Mouse (Mus musculus) retina, adult 2 months (tissue): ENCODE results near the gene Ift20.
A peak's percentile ranks its signal among the peaks of the same experiment; 100 is the strongest.
"Not testable (repeated sequence)": the region's sequence is repeated elsewhere in the genome, so short reads cannot be mapped to it uniquely, and the experiment has no call there.

Experiments
- DNase-seq: peaks from one replicate; pipeline ENCODE4 v3.0.0-alpha.2; 2012; ENCODE audit warnings: low read depth, low spot score

Ift20 gene

GRCm38 (mm10) chr11:78522481-78522997 lies 13.6 kb upstream of the Ift20 start:
- no peak for DNase-seq

DNA sequence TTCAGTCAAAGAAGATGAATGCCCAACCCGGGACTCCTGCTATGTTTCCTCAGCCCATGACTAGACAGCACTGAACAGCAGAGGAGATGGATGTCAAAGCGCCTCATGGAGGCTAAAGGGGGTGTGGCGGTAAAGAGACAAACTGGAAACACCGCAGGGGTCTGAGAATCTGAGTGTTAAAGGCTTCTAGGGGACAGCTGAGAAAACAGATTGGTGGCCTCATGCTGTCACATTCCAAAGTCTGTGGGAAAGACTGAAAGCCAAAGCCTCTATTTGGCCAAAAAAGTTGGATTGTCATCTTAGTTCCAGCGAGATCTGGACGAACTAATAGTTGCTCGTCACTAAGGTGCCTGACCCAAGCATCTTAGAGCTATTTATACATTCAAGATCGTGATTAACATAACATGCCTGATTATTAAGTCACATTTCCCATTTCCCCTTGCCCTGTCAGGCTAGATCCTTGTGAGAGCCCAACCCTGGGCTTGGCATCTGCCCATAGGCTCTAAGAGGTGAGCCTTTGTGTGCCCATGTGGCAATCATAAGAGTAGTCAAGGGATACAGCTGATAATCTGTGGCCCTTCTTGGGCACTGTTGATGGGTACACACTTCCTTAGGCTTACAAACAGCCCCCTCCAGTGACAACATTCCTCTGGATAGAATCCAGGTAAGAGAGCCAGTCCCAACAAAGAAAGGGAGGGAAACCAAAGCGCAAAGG lies 12.8 kb upstream of the Ift20 start:
- no peak for DNase-seq

DNA sequence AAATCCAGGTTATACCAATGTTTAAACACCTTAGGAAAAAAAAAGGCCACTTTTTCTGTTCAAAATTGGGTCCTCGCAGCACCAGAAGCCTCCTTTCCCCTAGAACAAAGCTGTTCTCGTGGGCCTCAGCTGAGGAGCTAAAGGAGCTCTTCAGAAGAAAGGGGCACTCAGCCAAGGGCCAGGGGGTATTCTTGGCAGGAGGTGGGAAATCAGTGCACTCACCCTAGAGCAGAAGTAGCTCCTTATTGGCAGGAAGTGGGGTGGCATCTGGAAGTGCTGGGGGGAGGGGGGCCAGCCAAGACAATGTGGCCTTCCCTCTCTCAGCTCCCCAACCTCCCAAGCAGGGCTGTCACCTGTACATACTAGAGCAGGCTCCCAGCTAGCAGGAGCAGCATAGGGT lies 11.3 kb upstream of the Ift20 start:
- DNase-seq = no peak

DNA sequence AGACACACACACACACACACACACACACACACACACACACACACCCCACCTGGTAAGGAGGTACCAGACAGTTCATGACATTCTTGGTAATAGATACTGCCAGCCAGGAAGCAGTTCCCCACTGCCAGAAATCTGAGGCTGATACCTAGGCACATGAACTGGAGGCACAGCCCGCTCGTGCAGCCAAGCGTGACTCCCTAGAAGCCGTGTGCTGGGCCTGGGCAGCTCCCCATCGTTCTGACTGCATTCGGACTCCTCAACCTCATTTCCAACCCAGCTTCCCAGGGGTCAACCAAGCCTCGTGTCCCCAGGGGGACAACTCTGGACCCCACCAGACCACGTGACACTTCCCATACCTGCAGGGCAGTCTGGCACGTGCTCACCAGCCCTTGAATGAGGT lies 7.4 kb upstream of the Ift20 start:
- DNase-seq = no peak

GRCm38 (mm10) chr11:78530001-78530400 lies 6.2 kb upstream of the Ift20 start:
- no peak for DNase-seq

- no peak for DNase-seq
These were observed 5.1 kb upstream of the Ift20 start for GRCm38 (mm10) chr11:78531046-78531445.

DNA sequence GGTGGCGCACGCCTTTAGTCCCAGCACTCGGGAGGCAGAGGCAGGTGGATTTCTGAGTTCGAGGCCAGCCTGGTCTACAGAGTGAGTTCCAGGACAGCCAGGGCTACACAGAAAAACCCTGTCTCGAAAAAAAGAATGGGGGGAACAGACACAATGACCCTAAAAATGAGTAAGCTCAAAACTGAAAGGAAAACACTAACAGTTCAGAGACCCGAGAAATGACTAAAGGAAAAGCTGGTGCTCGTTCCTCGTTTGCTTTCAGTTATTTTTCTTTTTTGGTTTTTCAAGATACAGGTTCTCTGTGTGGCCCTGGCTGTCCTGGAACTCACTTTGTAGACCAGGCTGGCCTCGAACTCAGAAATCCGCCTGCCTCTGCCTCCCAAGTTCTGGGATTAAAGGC lies 4.6 kb upstream of the Ift20 start:
- DNase-seq = not testable (repeated sequence)

DNA sequence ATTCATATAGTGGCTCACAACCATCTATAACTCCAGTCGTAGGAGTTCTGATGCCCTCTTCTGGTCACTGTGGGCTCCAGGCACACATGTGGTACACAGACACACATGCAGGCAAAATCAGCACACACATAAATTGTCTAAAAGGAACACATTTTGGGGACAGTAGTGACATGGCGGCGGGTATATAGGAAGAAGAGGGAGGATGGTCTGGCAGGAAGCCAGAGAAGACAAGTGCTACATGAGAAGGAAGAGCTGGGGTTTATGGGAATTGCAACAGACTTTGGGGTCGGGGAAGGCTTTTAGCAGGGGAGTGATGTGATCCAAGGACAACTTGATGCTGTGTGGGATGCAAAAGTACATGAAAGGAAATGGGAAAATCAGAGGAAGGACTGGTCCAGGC lies 1.6 kb upstream of the Ift20 start:
- no peak for DNase-seq

DNA sequence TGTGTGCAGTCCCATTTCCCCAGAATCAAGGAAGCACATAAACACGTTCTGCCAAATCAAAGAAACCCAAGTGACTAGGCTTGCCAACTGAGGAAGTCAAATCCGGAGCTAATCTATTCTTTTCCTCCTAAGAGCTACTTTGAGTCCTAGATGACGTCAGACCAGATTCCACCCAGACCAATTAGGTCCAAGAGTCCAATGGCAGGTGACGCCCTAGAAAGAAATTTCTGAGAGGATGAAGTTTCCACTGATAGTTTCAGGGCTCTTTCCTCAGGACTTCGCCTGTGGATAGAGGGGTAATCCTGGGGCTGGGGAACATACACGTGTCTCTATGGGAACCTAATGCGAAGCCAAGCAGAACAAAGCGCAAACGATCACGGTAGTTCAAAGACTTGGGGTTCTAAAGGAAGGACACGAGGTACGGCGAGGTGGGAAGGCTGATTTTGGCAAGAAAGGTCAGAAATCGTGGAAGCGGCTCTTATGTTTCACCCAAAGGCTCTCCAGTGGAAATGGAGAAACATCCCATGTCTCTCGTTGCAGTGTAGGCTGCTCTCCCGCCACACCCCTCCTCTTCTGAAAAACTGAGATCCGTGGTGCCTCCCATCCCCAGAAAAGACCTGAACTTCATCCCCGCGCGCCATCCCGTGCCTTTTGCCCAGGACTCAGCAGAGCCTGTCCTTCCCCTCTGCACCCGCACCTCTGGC lies 633 bp upstream of the Ift20 start:
- no peak for DNase-seq

DNA sequence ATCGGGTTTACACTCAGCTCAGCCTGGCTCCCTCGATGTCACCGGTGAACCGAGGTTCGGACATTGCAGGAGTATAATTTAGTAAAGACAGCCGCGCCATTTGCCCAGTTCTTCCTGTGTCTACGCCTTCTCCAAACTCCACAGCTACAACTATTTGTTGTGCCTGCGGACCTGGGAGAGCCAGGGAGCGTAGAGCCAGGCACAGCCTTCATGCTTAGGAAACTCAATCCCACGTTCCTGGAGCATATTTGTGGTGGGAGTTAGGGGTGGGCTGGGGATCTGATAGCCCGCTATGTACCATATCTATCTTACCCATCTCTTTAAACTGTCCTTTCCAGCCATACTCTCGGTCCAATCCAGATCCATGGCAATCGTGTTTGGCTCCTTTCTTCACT lies 526 bp downstream of the Ift20 start:
- no peak for DNase-seq

DNA sequence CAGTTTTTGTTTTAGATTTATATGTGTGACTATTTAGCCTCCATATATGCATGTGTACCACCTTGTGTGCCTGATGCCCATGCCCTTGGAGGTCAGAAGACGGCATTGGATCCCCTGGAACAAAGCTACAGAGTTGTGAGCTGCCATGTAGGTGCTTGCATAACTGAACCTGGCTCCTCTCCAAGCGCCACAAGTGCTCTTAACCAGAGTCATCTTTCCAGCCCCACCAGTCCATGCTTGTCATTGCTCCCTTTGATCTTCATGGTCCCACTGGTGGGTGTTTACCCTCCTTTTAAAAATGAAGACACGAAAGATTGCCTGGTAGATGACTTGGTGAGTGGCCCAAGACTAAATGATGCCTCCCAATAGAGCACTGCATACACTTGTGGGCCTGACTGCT lies 4.2 kb downstream of the Ift20 start:
- no peak for DNase-seq

DNA sequence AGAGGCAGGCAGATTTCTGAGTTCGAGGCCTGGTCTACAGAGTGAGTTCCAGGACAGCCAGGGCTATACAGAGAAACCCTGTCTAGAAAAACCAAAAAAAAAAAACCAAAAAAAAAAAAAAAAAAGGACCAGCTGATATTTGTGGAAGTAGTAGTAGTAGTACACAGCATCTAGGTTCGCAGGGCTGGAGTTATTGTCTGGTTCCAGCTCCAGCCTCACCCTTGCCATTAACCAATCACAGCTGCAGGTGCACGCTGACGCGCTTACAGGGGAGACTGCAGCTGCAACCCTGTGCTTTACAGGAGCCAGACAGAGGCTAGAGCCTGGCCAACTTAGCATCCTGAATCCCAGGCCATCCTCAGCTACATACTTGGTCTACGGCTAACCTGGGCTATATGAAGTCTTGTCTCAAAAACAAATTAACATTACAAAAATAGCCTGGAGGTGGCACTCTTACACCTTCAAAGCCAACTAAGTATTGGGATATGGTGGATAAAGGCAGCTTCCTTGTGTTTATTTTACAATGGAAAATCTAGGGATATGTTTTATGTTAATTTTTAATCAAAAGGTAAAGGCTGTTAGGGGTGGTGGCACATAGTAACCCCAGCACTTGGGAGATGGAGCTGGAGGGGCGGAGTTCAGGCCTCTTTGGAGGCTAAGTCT lies 8.4 kb downstream of the Ift20 start:
- no peak for DNase-seq

DNA sequence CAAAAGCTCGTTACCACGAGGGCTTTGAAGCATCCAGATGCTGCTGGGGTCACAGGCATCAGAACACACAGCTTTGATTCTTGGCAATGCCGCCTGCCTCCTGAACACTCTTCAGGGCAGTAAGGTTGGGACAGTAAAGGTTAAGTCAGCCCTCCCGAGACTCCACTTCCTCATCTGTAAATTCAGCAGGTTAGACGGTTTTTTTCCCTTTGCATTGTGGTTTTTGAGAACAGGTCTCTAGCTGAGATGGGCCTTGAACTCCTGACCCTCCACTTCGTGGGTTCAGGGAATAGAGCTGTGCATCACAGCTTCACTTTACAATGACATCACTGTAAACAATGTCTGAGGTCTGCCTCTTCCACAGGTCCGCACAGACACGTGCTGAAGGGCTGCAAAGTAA lies 9.0 kb downstream of the Ift20 start:
- DNase-seq = no peak

- DNase-seq = no peak
These were observed 11.7 kb downstream of the Ift20 start for GRCm38 (mm10) chr11:78547718-78548460.

GRCm38 (mm10) chr11:78549491-78549987 lies 13.4 kb downstream of the Ift20 start:
- DNase-seq = no peak

DNA sequence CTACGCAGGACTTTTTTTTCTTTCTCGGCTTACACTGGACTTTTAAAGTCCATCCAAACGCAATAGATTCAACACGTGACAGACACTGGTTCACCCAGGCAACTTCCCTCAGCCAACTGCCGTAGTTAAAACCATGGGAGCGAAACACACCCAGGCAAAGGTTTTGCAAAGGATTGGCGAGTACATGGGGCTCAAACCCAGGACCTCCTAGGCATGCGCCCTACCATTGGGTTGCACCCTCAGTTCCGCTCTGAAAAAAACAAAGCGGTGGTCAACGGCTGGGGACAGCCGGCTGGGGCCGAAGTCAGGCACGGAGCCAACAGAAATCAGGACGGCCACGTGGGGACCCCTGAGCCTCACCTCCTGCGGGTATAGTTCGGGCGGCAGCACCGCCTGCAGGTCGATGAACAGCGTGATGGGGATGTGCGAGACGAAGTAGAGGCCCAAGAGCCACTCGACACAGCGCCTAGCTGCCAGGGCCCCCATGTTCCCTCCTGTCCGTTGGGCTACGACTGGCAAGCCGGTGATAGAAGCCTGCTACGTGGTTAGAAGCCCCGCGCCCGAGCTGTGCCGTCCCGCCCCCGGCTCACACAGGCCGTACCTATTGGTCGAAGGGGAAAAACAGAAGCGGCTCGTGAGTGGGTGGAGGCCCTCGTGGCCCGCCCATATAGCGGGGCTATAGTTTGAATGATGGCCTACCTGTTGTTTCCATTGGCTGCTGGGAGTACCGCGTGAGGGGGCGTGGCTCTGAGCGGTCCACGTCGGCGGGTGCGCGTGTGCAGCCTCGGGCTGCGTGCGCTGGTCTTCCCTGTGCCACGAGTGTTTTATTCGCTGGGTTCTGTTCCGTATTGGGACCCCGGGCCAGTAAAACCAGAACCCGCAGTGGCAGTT lies 14.3 kb downstream of the Ift20 start, which contains the start of gene Tmem97:
Gene Tmem97, minus strand, starts transcription at position 610 of the 891 bp plus-strand sequence.
- DNase-seq = peak; percentile 81

- no peak for DNase-seq
These were observed 14.9 kb downstream of the Ift20 start for GRCm38 (mm10) chr11:78551059-78551398.

DNA sequence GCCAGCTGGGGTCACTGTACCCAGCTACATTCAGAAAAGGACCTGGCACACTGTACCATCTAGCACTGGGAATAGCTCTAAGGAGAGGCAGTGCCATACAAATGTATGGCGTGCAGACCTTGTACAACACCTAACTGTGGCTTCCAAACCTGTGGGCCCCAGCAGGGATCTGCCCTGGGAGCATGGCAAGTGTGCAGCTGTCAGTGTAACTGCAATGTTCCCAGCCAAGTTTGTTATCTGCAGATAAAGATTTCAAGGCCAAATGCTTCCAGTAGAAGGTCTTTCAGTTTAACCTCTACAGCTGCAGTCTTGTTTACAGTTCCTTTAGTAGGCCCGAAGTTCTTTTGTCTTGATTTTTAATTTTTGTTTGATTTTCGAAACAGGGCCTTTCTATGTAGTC lies 19.5 kb downstream of the Ift20 start:
- DNase-seq = no peak

DNA sequence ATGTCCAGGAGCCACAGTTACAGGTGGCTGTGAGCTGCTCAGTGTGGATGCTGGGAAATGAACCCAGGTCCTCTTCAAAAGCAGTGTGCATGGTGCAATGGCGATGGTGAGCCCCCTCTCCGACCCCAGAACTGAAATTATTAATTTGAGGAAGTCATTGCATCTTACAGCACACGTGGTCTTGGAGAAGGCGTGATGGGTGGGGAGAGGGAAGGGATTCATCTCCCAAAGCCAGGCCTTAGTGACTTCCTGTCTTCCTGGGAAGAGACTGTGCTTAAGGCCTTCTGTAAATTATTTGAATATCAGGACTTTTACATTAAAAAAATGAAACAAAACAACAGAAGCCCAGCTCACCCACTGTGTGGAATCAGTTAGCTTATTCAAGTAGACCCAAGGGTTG lies 19.9 kb downstream of the Ift20 start:
- DNase-seq = no peak

- no peak for DNase-seq
These were observed 21.1 kb downstream of the Ift20 start for GRCm38 (mm10) chr11:78557241-78557640.

DNA sequence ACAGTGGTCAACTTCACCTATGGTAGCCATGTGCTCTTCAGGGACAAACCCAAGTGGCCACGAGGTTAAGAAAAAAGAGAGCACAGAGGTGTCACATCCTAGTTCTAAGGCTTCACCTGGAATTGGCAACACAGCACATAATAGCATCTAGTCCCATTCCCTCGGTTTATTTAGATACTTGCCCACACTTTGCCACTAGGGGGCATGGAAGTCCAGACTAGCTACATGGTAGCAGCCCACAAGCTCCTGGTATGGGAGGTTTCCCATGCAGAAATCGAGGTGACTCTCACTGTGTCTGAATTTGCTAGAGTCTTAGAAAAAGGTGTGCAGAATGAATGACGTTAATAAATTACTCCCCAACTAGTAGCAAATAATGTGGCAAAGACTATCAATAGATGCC lies 24.3 kb downstream of the Ift20 start:
- peak; percentile 64 for DNase-seq
